ENCODE assay signal across 8 mouse cellular contexts in the genomic region with DNA sequence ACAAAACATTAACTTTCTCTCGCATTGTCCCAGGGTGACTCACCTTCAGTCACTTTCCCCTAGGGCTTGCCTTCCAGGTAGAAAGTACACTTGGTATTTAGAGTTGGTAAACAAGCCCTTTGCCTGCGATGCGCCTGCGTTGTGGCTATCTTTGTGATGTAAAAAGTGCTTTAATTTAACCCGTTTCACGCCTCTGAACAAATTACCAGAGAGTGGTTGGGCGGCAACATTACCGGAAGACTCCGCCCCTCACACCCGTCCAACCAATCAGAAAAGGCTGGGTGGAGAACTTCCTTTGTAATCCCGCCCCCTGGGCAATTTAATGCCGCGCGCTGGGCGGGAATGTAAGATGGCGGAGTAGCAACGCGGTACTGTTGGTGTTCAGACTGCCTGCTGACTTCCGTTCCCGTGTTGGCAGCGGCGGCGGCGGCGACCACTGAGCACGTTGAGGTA. TPM values are rescaled to one million over a fixed set of nuclear protein-coding genes. Genes with fewer than 3 reads are reported as not detected.
DNase-seq lines count a peak whose midpoint lies in the region; ATAC-seq and TF ChIP-seq lines count a peak whose summit lies in the region.

A gene (plus strand): TSS at position 335 of the 453 bp plus-strand sequence.

- no peak for TF ChIP-seq CTCF in gastrocnemius, adult 2 months (IDR thresholded peaks at IDR 0.05)
- TF ChIP-seq CTCF in hindbrain, postnatal 0 days (IDR thresholded peaks at IDR 0.05; ENCODE audit: low read depth), result no peak
- TF ChIP-seq CTCF in left cerebral cortex, adult 2 months (IDR thresholded peaks at IDR 0.05), result no peak

- H3K36me3 ChIP-seq in hindbrain, postnatal 0 days (ENCODE audit: insufficient read depth, low read length), result no peaks in the 10 kb centered on the region

- ATAC-seq in hindbrain, postnatal 0 days, result peak; percentile 97
- ATAC-seq in megakaryocyte, adult 5-6 weeks (ENCODE audit: poor library complexity, severe bottlenecking), result peak; percentile 95

- peak within 1 kb of the TSS; percentile 52 for H3K9ac ChIP-seq in hindbrain, postnatal 0 days (replicated peaks; ENCODE audit: low read length)

- H3K9me3 ChIP-seq in hindbrain, postnatal 0 days (ENCODE audit: low read length), result no peaks in the 10 kb centered on the region

- DNase-seq in WW6 (ENCODE audit: low read depth, low spot score), result peak; percentile 56
- DNase-seq in cerebellum, postnatal 4 days (ENCODE audit: low spot score in 2 of 2), result peak; percentile 63 to 80
- peak; percentile 88 for DNase-seq in gastrocnemius, adult 2 months
- peak; percentile 94 for DNase-seq in hindbrain, postnatal 0 days (ENCODE audit: low spot score)
- peak; percentile 78 to 80 for DNase-seq in left cerebral cortex, adult 2 months (ENCODE audit: extremely low spot score in 1 of 2, low spot score in 2 of 2)
- DNase-seq in right cerebral cortex, adult 2 months (ENCODE audit: low spot score in 2 of 2), result peak; percentile 80 to 83
- peak; percentile 84 for DNase-seq in urinary bladder, postnatal 14 days (ENCODE audit: low spot score)

- 27% methylated on average over 26 of the region's 26 CpGs for WGBS in hindbrain, postnatal 0 days

- peak within 1 kb of the TSS; percentile 59 for H3K4me2 ChIP-seq in hindbrain, postnatal 0 days (ENCODE audit: low read depth, low read length)

- no peaks in the 10 kb centered on the region for H3K27me3 ChIP-seq in hindbrain, postnatal 0 days (ENCODE audit: insufficient read depth, low read length)

- no peaks in the 10 kb centered on the region for H3K4me1 ChIP-seq in hindbrain, postnatal 0 days (ENCODE audit: insufficient read depth, low read length)

- peak within 1 kb of the TSS; percentile 83 for H3K27ac ChIP-seq in gastrocnemius, adult 2 months
- peak within 1 kb of the TSS; percentile 41; the same call in 1 of the 2 replicates for H3K27ac ChIP-seq in hindbrain, postnatal 0 days
- H3K27ac ChIP-seq in left cerebral cortex, adult 2 months, result peak within 1 kb of the TSS; percentile 34; the same call in 1 of the 2 replicates

- intact Hi-C loops in gastrocnemius, adult 2 months (cut with DNase I), result no loop called here
- intact Hi-C loops in left cerebral cortex, adult 2 months (cut with DNase I), result no loop called here

- peak within 1 kb of the TSS; percentile 78 for H3K4me3 ChIP-seq in gastrocnemius, adult 2 months
- peak within 1 kb of the TSS; percentile 54 for H3K4me3 ChIP-seq in hindbrain, postnatal 0 days (ENCODE audit: low read length)
- peak within 1 kb of the TSS; percentile 54 for H3K4me3 ChIP-seq in left cerebral cortex, adult 2 months

RNA-seq across cellular contexts. Expression of the gene that starts here (rescaled TPM):
- total RNA-seq in gastrocnemius, adult 2 months (2021), result 10 to 100 TPM; 33.7 to 38.2 TPM
- total RNA-seq in hindbrain, postnatal 0 days (2014; rRNA removed), result 42.1 and 48.2 TPM in 2 replicates
- 79.4 and 83.7 TPM in 2 replicates for polyA plus RNA-seq in hindbrain, postnatal 0 days (2015; fragmentation: Nextera tagmentation; extraction: Ambion mirVana)
- total RNA-seq in left cerebral cortex, adult 2 months (2021), result 10 to 100 TPM; 62.8 to 76.9 TPM
- total RNA-seq in megakaryocyte, adult 5-6 weeks (2015), result 30.8 and 33.7 TPM in 2 replicates
- total RNA-seq in megakaryocyte, adult 5-6 weeks (2017), result 17.8 and 26.5 TPM in 2 replicates

Comparison
In these comparisons a context has a peak if more than half of its experiments do, and no peak if none do; other contexts are left out.
1. Peak in every context shown above with its lines: DNase-seq, ATAC-seq, H3K4me3 ChIP-seq and H3K27ac ChIP-seq.